Mouse (Mus musculus) forebrain, embryonic 15.5 days (tissue): ENCODE results near the gene Rnase11. TPM values are rescaled to one million over a fixed set of nuclear protein-coding genes. Genes with fewer than 3 reads are reported as not detected.

Experiments used
- ATAC-seq: fragments of 200-750 bp; cut with Nextera tagmentation; replicated peaks from 2 replicates; pipeline ENCODE4 v1.8.0; 2017; ENCODE audit warnings: mild to moderate bottlenecking, moderate TSS enrichment, moderate library complexity
- H3K27ac ChIP-seq: fragments of 300-500 bp; sonication (generic); replicated peaks from 2 replicates; pipeline ENCODE4 v1.5.1; 2015; ENCODE audit warnings: mild to moderate bottlenecking, inconsistent platforms
- H3K27me3 ChIP-seq: fragments of 300-500 bp; sonication (generic); 2 replicates; pipeline ENCODE4 v1.6.1; 2015; ENCODE audit warnings: inconsistent platforms
- H3K36me3 ChIP-seq: fragments of 300-500 bp; sonication (generic); 2 replicates; pipeline ENCODE4 v1.6.1; 2015; ENCODE audit warnings: mild to moderate bottlenecking, inconsistent platforms
- H3K4me1 ChIP-seq: fragments of 300-500 bp; sonication (generic); 2 replicates; pipeline ENCODE4 v1.6.1; 2015; ENCODE audit warnings: inconsistent platforms
- H3K4me2 ChIP-seq: fragments of 300-500 bp; sonication (generic); replicated peaks from 2 replicates; pipeline ENCODE4 v1.6.1; 2015; ENCODE audit warnings: mild to moderate bottlenecking, inconsistent platforms
- H3K4me3 ChIP-seq: fragments of 300-500 bp; sonication (generic); 2 replicates; pipeline ENCODE4 v1.5.1; 2015; ENCODE audit warnings: mild to moderate bottlenecking, inconsistent platforms
- H3K9ac ChIP-seq: fragments of 300-500 bp; sonication (generic); replicated peaks from 2 replicates; pipeline ENCODE4 v1.6.1; 2015; ENCODE audit warnings: mild to moderate bottlenecking, inconsistent platforms
- H3K9me3 ChIP-seq: fragments of 300-500 bp; sonication (generic); 2 replicates; pipeline ENCODE4 v1.6.1; 2016; ENCODE audit warnings: inconsistent platforms
- WGBS: fragments of 180-500 bp; shearing (Covaris S2); methylation state at CpG from one replicate; pipeline ENCODE4 v1.1.7; 2015; ENCODE audit warnings: mixed read lengths; 5-methylcytosine and 5-hydroxymethylcytosine counted together
- polyA plus RNA-seq: library from polyadenylated mRNA; unstranded; fragments of >200 nt; fragmentation: Nextera tagmentation; extraction: Ambion mirVana; gene quantifications from 2 replicates; pipeline ENCODE4 v1.2.1, GENCODE M21; 2015

Rnase11 gene
- polyA plus RNA-seq, 1 experiment from 2014 or later: not detected

DNA sequence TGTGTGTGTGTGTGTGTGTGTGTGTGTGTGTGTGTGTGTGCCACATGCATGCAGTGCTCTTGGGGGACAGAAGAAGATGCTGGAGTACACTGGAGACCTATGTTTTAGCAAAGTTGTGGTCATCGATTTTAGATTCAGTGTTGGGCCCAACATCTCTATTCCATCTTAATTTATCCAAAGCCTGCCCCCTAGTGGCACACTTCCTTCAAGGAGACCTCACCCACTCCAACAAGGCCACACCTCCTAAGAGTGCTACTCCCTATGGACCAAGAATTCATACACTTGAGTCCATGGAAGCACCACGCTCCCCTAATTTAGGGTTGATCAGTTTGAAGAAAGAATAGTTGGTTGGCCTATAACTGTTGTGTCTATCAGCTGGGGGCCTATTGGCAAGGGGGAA, 19.7 kb upstream of the Rnase11 start:
- no peaks in the 10 kb centered on the region for H3K9me3 ChIP-seq
- peaks cover 7% of the 10 kb centered on the region for H3K4me1 ChIP-seq
- no peak overlapping the region for H3K9ac ChIP-seq
- H3K27ac ChIP-seq: no peak overlapping the region
- ATAC-seq: no peak
- no peaks in the 10 kb centered on the region for H3K27me3 ChIP-seq
- H3K4me2 ChIP-seq: no peak overlapping the region
- H3K4me3 ChIP-seq: no peak overlapping the region
- WGBS: 100% methylated on average over 2 of the region's 2 CpGs
- no peaks in the 10 kb centered on the region for H3K36me3 ChIP-seq

DNA sequence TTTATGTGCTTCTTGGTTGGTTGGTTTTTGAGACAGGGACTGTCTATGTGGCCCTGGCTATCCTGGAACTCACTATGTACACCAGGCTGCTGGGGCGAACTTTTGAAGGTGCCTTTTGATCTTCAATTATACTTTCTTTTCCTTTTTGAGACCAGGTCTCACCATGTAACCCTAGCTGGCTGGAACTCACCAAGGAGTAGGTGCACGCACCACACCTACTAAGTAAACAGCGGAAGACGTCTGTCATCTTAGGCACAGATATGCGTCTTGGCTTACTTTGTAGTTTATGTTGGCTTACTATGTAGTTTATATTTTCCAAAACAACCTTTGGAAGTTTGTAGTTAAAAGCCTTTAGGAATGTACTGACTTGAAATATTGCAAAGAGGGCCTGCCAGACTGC, 19.0 kb upstream of the Rnase11 start:
- Histone ChIP-seq H3K27ac (no peak overlapping the region), H3K9me3 (no peaks in the 10 kb centered on the region), H3K4me1 (peaks cover 9% of the 10 kb centered on the region), H3K9ac (no peak overlapping the region), H3K4me2 (no peak overlapping the region), H3K27me3 (no peaks in the 10 kb centered on the region), H3K4me3 (no peak overlapping the region), H3K36me3 (no peaks in the 10 kb centered on the region)
- ATAC-seq: no peak
- 97% methylated on average over 5 of the region's 5 CpGs for WGBS

DNA sequence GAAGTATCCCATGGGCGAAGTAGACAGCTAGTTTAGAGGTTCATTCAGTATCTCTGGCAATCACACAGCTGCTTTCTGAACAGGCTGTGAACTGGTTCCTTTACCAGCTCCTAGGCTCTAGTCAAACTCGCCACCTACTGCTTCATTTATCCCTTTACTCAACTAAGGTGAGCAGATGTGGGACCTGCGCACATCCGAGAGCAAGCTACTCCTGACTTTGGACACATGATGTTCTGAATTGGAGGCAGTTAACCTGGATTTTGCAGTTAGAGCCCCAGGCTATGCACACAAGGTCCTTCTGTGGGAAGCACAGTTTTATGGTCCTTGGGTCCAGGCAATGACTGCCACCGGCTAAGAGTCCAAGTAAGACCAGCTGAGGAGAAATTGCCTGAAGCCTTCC, 10.8 kb upstream of the Rnase11 start:
- H3K9ac ChIP-seq: no peak overlapping the region
- no peak overlapping the region for H3K27ac ChIP-seq
- no peaks in the 10 kb centered on the region for H3K36me3 ChIP-seq
- H3K4me1 ChIP-seq: peaks cover 8% of the 10 kb centered on the region; the same call in 1 of the 2 replicates
- H3K4me3 ChIP-seq: no peak overlapping the region
- H3K27me3 ChIP-seq: no peaks in the 10 kb centered on the region
- no peaks in the 10 kb centered on the region for H3K9me3 ChIP-seq
- H3K4me2 ChIP-seq: no peak overlapping the region
- ATAC-seq: no peak
- 89% methylated on average over 5 of the region's 5 CpGs for WGBS

DNA sequence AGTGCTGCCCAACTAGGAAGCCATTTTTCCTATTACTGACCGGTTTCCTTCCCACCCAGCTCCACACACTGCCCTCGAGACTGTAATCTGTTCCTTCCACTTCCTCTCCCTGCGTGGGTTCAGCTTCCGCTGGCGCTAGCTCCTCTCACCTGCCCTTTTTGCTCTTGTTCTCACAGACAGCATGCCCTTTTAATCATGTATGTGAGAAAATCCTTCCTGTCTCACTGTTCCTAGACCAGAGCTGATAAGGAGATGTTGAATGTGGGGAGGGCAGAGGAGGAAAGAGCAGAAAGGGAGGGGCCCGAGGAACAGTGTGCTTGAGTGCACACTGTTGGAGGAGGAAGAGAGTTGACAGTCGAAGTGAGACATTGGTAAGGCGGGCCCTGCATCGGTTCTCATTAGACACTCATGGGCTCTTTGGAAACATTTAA, 7.5 kb upstream of the Rnase11 start, which contains the start of gene Rnase12:
Gene Rnase12 (minus strand): TSS at position 261 of the 431 bp plus-strand sequence.
- Histone ChIP-seq H3K4me2 (no peak within 1 kb of the TSS), H3K27me3 (no peaks in the 10 kb centered on the region)
- no peak for ATAC-seq

DNA sequence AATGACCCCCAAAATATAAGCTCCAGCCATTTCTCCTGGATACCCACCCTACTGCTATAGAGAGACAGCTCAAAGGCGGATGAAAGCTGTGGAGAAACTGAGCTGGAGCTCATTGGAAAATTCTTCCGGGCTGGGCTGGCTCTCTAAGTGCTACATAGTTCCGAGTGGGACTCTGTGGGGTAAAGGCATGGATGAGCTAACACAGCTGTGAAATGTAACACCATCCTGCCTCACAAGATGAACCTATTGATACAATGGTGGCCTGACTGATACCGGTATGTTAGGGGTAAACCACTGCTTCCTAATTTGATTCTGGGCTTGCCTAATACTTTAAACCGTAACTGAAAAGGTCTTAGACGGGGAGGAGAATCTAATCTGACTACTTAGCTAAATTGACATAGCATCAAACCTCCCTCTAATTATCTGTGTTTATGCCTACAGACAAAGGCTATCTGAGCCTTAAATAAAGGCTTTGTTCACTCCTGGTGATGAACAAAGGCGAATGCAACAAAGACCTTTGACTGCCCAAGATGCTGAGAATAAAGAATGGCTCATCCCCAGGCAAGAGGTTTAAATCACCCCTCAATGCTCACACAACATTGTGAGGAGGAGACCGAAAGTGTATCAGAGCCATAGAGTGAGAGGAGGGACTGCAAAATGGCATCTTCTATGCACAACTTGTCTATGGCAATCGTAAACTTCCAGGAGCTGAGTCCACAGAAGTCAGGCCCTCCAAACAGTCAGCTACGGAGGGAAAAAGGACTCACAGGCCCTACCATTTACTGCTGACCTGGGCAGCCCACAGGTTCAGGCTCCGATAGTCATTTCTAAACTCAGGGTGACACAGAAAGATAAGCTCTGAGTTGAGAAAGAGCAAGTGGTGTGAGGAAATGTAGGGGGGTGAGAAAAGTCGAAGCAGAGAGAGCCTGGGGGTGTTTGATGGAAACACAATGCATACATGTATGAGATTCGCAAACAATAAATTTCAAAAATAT, 4.6 kb upstream of the Rnase11 start:
- Histone ChIP-seq H3K9ac (no peak overlapping the region), H3K9me3 (no peaks in the 10 kb centered on the region), H3K4me2 (no peak overlapping the region), H3K27ac (no peak overlapping the region), H3K27me3 (no peaks in the 10 kb centered on the region), H3K36me3 (no peaks in the 10 kb centered on the region), H3K4me3 (no peak overlapping the region), H3K4me1 (peaks cover 9% of the 10 kb centered on the region)
- no peak for ATAC-seq
- WGBS: 24% methylated on average over 13 of the region's 13 CpGs

More for the DNA sequence above, 7.5 kb upstream of the Rnase11 start, which contains the start of gene Rnase12:
- Histone ChIP-seq H3K4me1 (peaks cover 11% of the 10 kb centered on the region), H3K9me3 (no peaks in the 10 kb centered on the region), H3K36me3 (no peaks in the 10 kb centered on the region), H3K4me3 (no peak within 1 kb of the TSS), H3K27ac (no peak within 1 kb of the TSS), H3K9ac (no peak within 1 kb of the TSS)
- 72% methylated on average over 9 of the region's 9 CpGs for WGBS

DNA sequence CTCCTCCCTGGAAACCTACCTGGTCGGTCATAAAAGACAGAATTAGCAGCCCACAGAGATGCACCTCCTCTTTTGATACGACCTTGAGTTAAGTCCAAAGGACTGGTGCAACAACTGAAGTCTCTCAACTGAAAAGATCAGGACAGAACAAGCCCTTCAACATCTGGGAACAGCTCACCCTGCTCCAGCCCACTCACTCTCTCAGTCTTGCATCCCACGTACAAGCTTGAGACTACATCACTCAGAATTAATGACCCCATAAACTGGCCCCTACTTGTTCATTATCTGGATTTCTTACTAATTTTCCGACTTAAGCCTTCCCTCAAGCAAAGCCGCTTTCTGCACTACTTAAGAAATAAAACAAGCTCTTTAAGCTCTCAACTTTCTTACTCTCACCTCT, 3.2 kb upstream of the Rnase11 start:
- H3K27me3 ChIP-seq: no peaks in the 10 kb centered on the region
- no peak overlapping the region for H3K4me2 ChIP-seq
- H3K9ac ChIP-seq: no peak overlapping the region
- H3K4me3 ChIP-seq: no peak overlapping the region
- no peaks in the 10 kb centered on the region for H3K36me3 ChIP-seq
- ATAC-seq: no peak
- peaks cover 9% of the 10 kb centered on the region for H3K4me1 ChIP-seq
- no peaks in the 10 kb centered on the region for H3K9me3 ChIP-seq
- WGBS: 50% methylated on average over 5 of the region's 5 CpGs
- no peak overlapping the region for H3K27ac ChIP-seq

DNA sequence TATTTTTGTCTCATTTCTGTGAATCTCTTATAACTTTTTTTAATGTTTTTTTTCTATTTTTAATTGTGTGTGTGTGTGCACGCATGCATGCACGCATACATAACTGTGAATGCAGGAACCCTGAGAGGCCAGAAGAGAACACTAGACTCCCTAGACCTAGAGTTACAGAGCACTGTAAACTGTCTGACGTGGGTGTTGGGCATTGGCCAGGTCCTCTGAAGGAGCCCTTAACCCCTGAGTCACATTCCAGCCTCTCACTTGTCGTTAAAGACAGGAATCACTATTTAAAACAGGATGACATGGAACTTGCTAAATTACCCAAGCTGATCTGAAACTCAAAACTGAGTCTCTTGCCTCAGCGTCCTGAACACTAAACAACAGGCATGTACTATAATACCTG, 2.0 kb upstream of the Rnase11 start:
- no peak overlapping the region for H3K4me3 ChIP-seq
- no peak for ATAC-seq
- no peak overlapping the region for H3K27ac ChIP-seq
- WGBS: 54% methylated on average over 5 of the region's 5 CpGs
- no peak overlapping the region for H3K4me2 ChIP-seq
- no peak overlapping the region for H3K9ac ChIP-seq
- peaks cover 9% of the 10 kb centered on the region for H3K4me1 ChIP-seq
- no peaks in the 10 kb centered on the region for H3K9me3 ChIP-seq
- H3K36me3 ChIP-seq: no peaks in the 10 kb centered on the region
- H3K27me3 ChIP-seq: no peaks in the 10 kb centered on the region

DNA sequence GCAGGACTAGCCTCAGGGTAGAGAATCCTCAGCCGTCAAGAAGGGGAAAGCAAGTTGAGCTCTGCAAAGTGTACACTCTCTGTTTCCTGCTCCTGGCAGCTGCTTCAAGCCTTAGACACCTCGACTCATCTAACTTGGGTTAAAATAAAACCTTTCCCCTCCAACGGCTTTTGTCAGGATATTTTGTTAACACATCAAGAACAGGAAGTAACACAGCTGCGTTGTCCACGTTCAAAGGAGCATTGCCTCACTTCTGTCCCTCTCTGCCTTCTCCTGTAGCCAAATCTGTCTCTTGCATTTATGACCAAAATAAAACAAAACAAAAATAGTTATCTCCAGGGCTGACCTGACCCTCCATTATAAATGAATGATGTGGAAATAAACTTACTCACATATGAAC, 2.1 kb downstream of the Rnase11 start:
- Histone ChIP-seq H3K27me3 (no peaks in the 10 kb centered on the region), H3K4me3 (no peak overlapping the region), H3K27ac (no peak overlapping the region), H3K36me3 (no peaks in the 10 kb centered on the region), H3K9ac (no peak overlapping the region), H3K4me2 (no peak overlapping the region), H3K4me1 (no peaks in the 10 kb centered on the region), H3K9me3 (no peaks in the 10 kb centered on the region)
- WGBS: 72% methylated on average over 5 of the region's 5 CpGs
- ATAC-seq: no peak

DNA sequence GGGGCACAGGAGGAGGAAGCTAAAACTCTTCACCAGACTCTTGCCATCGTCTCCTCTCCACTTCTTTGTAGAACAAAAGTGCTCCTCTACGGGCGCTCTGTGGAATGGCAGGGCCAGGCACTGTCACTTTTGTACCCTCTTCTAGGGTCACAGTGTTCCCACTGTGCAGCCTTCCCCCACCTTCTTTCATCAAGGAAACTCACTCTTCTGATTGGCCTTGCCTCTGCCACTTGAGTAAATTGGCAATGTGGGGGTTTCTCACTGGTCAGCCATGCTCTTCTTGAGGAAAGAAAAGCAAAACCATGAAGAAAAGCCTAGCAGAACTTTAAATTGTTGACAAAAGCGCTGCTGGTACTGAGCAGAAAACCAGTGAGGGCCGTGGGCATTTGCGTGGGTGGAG, 8.2 kb downstream of the Rnase11 start, which contains the start of gene Rnase9:
Gene Rnase9 (minus strand): TSS at position 101 of the 400 bp plus-strand sequence.
- Histone ChIP-seq H3K4me3 (no peak within 1 kb of the TSS), H3K4me2 (no peak within 1 kb of the TSS), H3K4me1 (no peaks in the 10 kb centered on the region), H3K27ac (no peak within 1 kb of the TSS), H3K9ac (no peak within 1 kb of the TSS), H3K27me3 (no peaks in the 10 kb centered on the region), H3K36me3 (no peaks in the 10 kb centered on the region), H3K9me3 (no peaks in the 10 kb centered on the region)
- no peak for ATAC-seq
- WGBS: 63% methylated on average over 6 of the region's 6 CpGs

DNA sequence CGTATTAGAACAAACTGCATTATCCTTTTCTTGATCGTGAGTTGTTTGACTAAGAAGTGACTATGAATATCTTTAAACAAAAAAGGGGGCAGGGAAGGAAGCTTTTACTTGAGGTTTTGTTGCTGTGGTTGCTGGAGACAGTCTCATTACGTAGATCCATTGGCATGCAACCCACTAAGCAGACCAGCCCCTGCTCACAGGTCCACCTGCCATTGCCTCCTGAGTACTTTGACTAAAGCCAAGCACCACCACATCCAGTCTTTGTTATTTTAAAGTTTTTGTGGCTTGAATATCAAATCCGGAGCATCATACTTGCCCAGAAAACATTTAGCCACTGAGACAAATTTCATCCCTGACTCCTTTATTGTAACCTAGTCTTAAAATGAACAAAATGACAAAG, 13.7 kb downstream of the Rnase11 start:
- no peak overlapping the region for H3K27ac ChIP-seq
- H3K27me3 ChIP-seq: no peaks in the 10 kb centered on the region
- no peaks in the 10 kb centered on the region for H3K4me1 ChIP-seq
- H3K9ac ChIP-seq: no peak overlapping the region
- no peak overlapping the region for H3K4me3 ChIP-seq
- ATAC-seq: no peak
- no peak overlapping the region for H3K4me2 ChIP-seq
- 85% methylated on average over 4 of the region's 4 CpGs for WGBS
- H3K36me3 ChIP-seq: no peaks in the 10 kb centered on the region
- no peaks in the 10 kb centered on the region for H3K9me3 ChIP-seq

DNA sequence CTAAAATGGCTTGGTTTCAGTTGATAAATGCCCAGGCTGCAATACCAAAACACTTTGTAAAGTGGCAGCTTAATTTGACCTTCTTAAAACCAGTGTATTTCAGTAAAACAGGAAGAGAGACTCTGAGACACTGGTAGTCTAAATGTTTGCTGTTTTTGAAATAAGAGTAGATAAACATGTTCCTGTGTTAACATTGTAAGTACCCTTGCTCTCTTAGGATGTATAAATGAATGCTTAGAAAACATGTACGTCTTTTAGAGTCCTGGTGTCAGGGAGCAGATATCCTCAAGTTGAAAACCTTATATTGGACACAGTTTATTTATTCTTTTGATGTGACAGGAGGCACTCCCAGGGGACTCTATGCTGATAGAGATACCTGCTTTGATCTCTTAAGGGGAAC, 14.8 kb downstream of the Rnase11 start:
- H3K4me1 ChIP-seq: no peaks in the 10 kb centered on the region
- ATAC-seq: no peak
- H3K4me2 ChIP-seq: no peak overlapping the region
- no peaks in the 10 kb centered on the region for H3K36me3 ChIP-seq
- no peak overlapping the region for H3K27ac ChIP-seq
- H3K27me3 ChIP-seq: no peaks in the 10 kb centered on the region
- no peak overlapping the region for H3K9ac ChIP-seq
- H3K9me3 ChIP-seq: no peaks in the 10 kb centered on the region
- WGBS: 70% methylated on average over 1 of the region's 1 CpGs
- no peak overlapping the region for H3K4me3 ChIP-seq

DNA sequence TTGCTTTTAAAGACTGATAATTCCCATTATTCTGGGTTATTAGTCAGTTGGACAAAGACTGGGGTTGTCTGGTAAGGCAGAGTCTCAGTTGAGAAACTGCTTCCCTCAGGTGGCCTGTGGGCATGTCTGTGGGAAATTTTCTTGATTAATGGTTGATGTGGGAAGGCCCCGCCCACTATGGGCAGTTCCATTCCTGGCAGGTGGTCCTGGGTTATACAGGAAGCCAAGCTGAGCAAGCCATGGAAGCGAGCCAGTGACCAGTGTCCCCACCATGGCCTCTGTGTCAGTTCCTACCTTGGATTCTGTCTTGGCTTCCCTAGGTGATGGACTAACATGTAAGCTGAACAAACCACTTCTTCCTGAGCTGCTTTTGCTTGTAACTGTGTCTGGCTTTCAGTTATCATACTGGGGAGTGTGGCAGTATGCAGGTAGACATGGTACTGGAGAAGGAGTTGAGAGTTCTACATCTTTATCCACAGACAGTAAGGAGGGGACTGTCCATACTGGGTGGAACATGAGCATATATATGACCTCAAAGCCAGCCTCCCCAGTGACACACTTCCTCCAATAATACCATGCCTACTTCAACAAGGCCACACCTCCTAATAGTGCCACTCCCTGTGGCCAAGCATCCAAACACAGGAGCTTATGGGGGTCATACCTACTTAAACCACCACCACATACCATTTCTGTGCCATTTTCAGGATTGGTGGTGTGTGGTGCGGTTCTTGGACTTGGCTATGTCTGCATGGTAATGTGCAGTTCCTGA, 22.4 kb downstream of the Rnase11 start:
- ATAC-seq: no peak
- Histone ChIP-seq H3K27me3 (no peaks in the 10 kb centered on the region), H3K9ac (no peak overlapping the region), H3K9me3 (no peaks in the 10 kb centered on the region), H3K4me2 (no peak overlapping the region), H3K4me1 (no peaks in the 10 kb centered on the region), H3K36me3 (no peaks in the 10 kb centered on the region), H3K4me3 (no peak overlapping the region), H3K27ac (no peak overlapping the region)
- 59% methylated on average over 3 of the region's 3 CpGs for WGBS
